Mouse (Mus musculus): ENCODE data around the gene Pik3c2a. TPM values are rescaled to one million over a fixed set of nuclear protein-coding genes. Genes with fewer than 3 reads are reported as not detected.

Gene Pik3c2a
- total and polyA plus RNA-seq, 3 experiments = 10.9 to 35.3 (median 14.3) TPM

DNA sequence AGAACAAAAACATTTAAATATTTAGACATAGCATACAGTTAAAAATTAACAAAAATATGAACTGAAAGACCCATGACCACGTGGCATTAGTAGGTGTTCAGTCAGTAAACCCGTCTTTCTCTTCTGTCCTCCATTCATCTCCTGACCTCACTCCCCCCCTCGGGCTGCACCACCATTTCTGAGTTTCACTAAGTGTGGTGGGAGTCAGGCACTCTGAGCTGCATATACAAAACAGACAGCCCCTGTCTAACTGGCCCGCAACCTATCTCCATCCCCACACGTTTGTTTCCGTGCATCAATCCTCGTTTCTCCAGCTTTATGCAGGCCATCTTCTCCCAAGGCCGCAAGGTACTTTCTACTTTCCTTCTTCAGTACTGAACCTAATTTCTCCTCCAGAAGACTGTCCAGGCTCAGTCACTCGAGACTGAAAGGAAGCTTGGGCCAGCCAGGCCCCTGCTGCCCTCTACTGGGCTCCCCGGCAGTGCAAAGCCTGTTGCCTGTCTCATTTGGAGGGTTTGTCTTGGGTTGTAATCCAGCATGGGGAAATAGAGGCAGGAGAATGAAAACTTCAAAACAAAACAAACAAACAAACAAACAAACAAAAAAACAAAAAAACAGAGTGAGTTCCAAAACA lies 119.8 kb downstream of the Pik3c2a start:
- TF ChIP-seq SMC3 (IDR thresholded peaks at IDR 0.05; ENCODE audit: low read depth, low read length) = peak; percentile 86
- TF ChIP-seq CTCF (conservative IDR thresholded peaks at IDR 0.05 in 1 of 2, IDR thresholded peaks at IDR 0.05 in 1 of 2; ENCODE audit: low read depth in 2 of 2, low read length in 2 of 2) = peak in 1 of 2 experiments; percentile 94; a peak in 2 of 4 replicates
- peak; percentile 16; the same call in 1 of the 2 replicates for TF ChIP-seq ZC3H11A (IDR thresholded peaks at IDR 0.05; ENCODE audit: low read depth, low read length)
- no peak for TF ChIP-seq JUND (conservative IDR thresholded peaks at IDR 0.05; ENCODE audit: low read depth, low read length)
- 0 out of 2 replicates have a peak, but pooled peaks have one; percentile 10 for TF ChIP-seq ELF1 (IDR thresholded peaks at IDR 0.05; ENCODE audit: low read depth, low read length)
- TF ChIP-seq IRF4 (IDR thresholded peaks at IDR 0.05; ENCODE audit: low read depth, low read length) = no peak
- peak; percentile 40; the same call in 1 of the 2 replicates for TF ChIP-seq MXI1 (IDR thresholded peaks at IDR 0.05; ENCODE audit: low read depth, low read length)
- peak; percentile 81 for TF ChIP-seq RAD21 (IDR thresholded peaks at IDR 0.05; ENCODE audit: low read depth, low read length)
- H3K4me1 ChIP-seq (ENCODE audit: control insufficient read depth in 1 of 2, insufficient read depth in 2 of 2) = peaks cover 0 to 8% of the 10 kb centered on the region in 2 experiments; a peak in 2 of 4 replicates
- H3K9me3 ChIP-seq (replicated peaks; ENCODE audit: low read length) = no peaks in the 10 kb centered on the region
- H3K4me3 ChIP-seq (replicated peaks in 1 of 3; ENCODE audit: low read depth in 2 of 3, low read length in 2 of 3, poor library complexity in 1 of 3) = no peak overlapping the region
- DNase-seq (ENCODE audit: extremely low read depth) = peak; percentile 60
- peaks cover 0 to 1% of the 10 kb centered on the region in 2 experiments for H3K36me3 ChIP-seq (replicated peaks in 1 of 2; ENCODE audit: control insufficient read depth in 1 of 2, insufficient read depth in 1 of 2, low read length in 1 of 2)
- no peaks in the 10 kb centered on the region for H3K79me2 ChIP-seq (replicated peaks; ENCODE audit: control insufficient read depth, extremely low read depth, insufficient read depth, poor library complexity, severe bottlenecking)
- no peak overlapping the region for H3K9ac ChIP-seq (ENCODE audit: insufficient read depth, low read depth)
- H3K27me3 ChIP-seq (replicated peaks) = no peaks in the 10 kb centered on the region
- H3K4me2 ChIP-seq (ENCODE audit: insufficient read depth, low read depth, poor library complexity, severe bottlenecking) = peak overlapping the region; percentile 23
- in situ Hi-C loops (cut with MboI; ENCODE audit: low pct_ligation_motif_present, low pct_unique_long_range_greater_than_20kb, low sequenced_read_pairs) = no loop called here
- H3K27ac ChIP-seq (ENCODE audit: insufficient read depth, low read depth) = no peak overlapping the region
- dilution Hi-C loops (cut with MboI; ENCODE audit: extremely low pct_ligation_motif_present, extremely low pct_unique_long_range_greater_than_20kb, low sequenced_read_pairs) = no loop called here

DNA sequence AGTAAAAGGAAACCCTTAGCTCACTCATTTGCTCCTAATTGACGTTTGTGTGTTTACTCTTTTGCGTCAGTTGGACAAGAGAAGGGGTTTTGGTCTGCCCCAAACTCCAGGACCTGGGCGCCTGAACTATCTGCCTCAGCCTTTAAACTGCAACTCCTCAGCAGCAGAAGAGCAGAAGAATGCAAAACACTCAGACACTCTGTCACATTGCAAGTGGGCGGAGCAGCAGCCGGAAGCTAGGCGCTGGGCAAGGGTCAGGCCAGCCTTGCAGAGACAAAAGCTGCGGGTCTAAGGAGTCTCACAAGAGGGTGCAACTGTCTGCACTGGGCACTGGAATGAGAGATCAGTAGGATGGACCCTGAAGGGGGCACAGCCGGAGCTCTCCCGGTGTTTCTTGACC lies 133.8 kb downstream of the Pik3c2a start:
- H3K27me3 ChIP-seq (replicated peaks) = peaks cover 38% of the 10 kb centered on the region
- H3K4me3 ChIP-seq (replicated peaks in 1 of 3; ENCODE audit: low read depth in 2 of 3, low read length in 2 of 3, poor library complexity in 1 of 3) = no peak overlapping the region
- peak; percentile 45; the same call in 1 of the 2 replicates for TF ChIP-seq MXI1 (IDR thresholded peaks at IDR 0.05; ENCODE audit: low read depth, low read length)
- TF ChIP-seq ETS1 (conservative IDR thresholded peaks at IDR 0.05; ENCODE audit: low read depth, low read length) = no peak
- TF ChIP-seq POLR2A (IDR thresholded peaks at IDR 0.05; ENCODE audit: low read depth, low read length) = peak; percentile 42
- no peak for TF ChIP-seq IRF4 (IDR thresholded peaks at IDR 0.05; ENCODE audit: low read depth, low read length)
- TF ChIP-seq USF2 (conservative IDR thresholded peaks at IDR 0.05; ENCODE audit: low read depth, low read length) = no peak
- TF ChIP-seq GABPA (IDR thresholded peaks at IDR 0.05; ENCODE audit: insufficient replicate concordance, low read depth, low read length) = no peak
- no peak for TF ChIP-seq TCF12 (IDR thresholded peaks at IDR 0.05; ENCODE audit: low read depth, low read length)
- TF ChIP-seq TBP (conservative IDR thresholded peaks at IDR 0.05; ENCODE audit: low read depth, low read length) = 0 out of 2 replicates have a peak, but pooled peaks have one; percentile 5
- TF ChIP-seq ELF1 (IDR thresholded peaks at IDR 0.05; ENCODE audit: low read depth, low read length) = peak; percentile 52; the same call in 1 of the 2 replicates
- H3K4me1 ChIP-seq (ENCODE audit: control insufficient read depth in 1 of 2, insufficient read depth in 2 of 2) = peaks cover 0 to 17% of the 10 kb centered on the region in 2 experiments; a peak in 1 of 4 replicates
- no peak overlapping the region for H3K27ac ChIP-seq (ENCODE audit: insufficient read depth, low read depth)
- no peaks in the 10 kb centered on the region for H3K79me2 ChIP-seq (replicated peaks; ENCODE audit: control insufficient read depth, extremely low read depth, insufficient read depth, poor library complexity, severe bottlenecking)
- DNase-seq (ENCODE audit: extremely low read depth) = no peak
- no peak overlapping the region for H3K9ac ChIP-seq (ENCODE audit: insufficient read depth, low read depth)
- no peaks in the 10 kb centered on the region for H3K36me3 ChIP-seq (replicated peaks in 1 of 2; ENCODE audit: control insufficient read depth in 1 of 2, insufficient read depth in 1 of 2, low read length in 1 of 2)
- dilution Hi-C loops (cut with MboI; ENCODE audit: extremely low pct_ligation_motif_present, extremely low pct_unique_long_range_greater_than_20kb, low sequenced_read_pairs) = no loop called here
- H3K9me3 ChIP-seq (replicated peaks; ENCODE audit: low read length) = no peaks in the 10 kb centered on the region
- in situ Hi-C loops (cut with MboI; ENCODE audit: low pct_ligation_motif_present, low pct_unique_long_range_greater_than_20kb, low sequenced_read_pairs) = loop anchor here (10.0 kb wide), 1 partner anchor 55 kb away; no protein-coding TSS in a partner anchor
- H3K4me2 ChIP-seq (ENCODE audit: insufficient read depth, low read depth, poor library complexity, severe bottlenecking) = peak overlapping the region; percentile 93

Data from CH12.LX (cell line).